Mouse (Mus musculus): ENCODE results near the gene Ulk4.

Gene Ulk4

GRCm38 (mm10) chr9:121001681-121002540, 275.1 kb downstream of the Ulk4 start:
- no peak for DNase-seq

GRCm38 (mm10) chr9:121000641-121001320, 276.2 kb downstream of the Ulk4 start:
- no peak for DNase-seq

GRCm38 (mm10) chr9:120998696-120999095, 278.3 kb downstream of the Ulk4 start:
- DNase-seq, result no peak

- no peak for DNase-seq
Observed at GRCm38 (mm10) chr9:120994223-120995155, 282.5 kb downstream of the Ulk4 start.

- no peak for DNase-seq
Observed at GRCm38 (mm10) chr9:120993004-120993403, 284.0 kb downstream of the Ulk4 start.

GRCm38 (mm10) chr9:120991801-120992200, 285.2 kb downstream of the Ulk4 start:
- DNase-seq, result no peak

GRCm38 (mm10) chr9:120989806-120990700, 286.9 kb downstream of the Ulk4 start:
- no peak for DNase-seq

- no peak for DNase-seq
Observed at GRCm38 (mm10) chr9:120988088-120988487, 288.9 kb downstream of the Ulk4 start.

GRCm38 (mm10) chr9:120986994-120987393, 290.0 kb downstream of the Ulk4 start:
- DNase-seq, result no peak

GRCm38 (mm10) chr9:120986255-120986654, 290.7 kb downstream of the Ulk4 start:
- no peak for DNase-seq

GRCm38 (mm10) chr9:120985524-120985923, 291.5 kb downstream of the Ulk4 start:
- DNase-seq, result no peak

GRCm38 (mm10) chr9:120985009-120985408, 292.0 kb downstream of the Ulk4 start:
- DNase-seq, result no peak

GRCm38 (mm10) chr9:120984509-120984908, 292.5 kb downstream of the Ulk4 start:
- DNase-seq, result no peak

GRCm38 (mm10) chr9:120983849-120984248, 293.1 kb downstream of the Ulk4 start:
- DNase-seq, result no peak

GRCm38 (mm10) chr9:120981777-120982176, 295.2 kb downstream of the Ulk4 start:
- DNase-seq, result no peak

GRCm38 (mm10) chr9:120976856-120977255, 300.1 kb downstream of the Ulk4 start:
- DNase-seq, result no peak

GRCm38 (mm10) chr9:120976158-120976557, 300.8 kb downstream of the Ulk4 start:
- no peak for DNase-seq

- DNase-seq, result no peak
Observed at GRCm38 (mm10) chr9:120974209-120974608, 302.8 kb downstream of the Ulk4 start.

- DNase-seq, result no peak
Observed at GRCm38 (mm10) chr9:120973026-120973515, 303.9 kb downstream of the Ulk4 start.

- DNase-seq, result no peak
Observed at GRCm38 (mm10) chr9:120965007-120965406, 312.0 kb downstream of the Ulk4 start.

GRCm38 (mm10) chr9:120964224-120964623, 312.8 kb downstream of the Ulk4 start:
- DNase-seq, result no peak

- no peak for DNase-seq
Observed at GRCm38 (mm10) chr9:120963720-120964119, 313.3 kb downstream of the Ulk4 start.
